Mouse (Mus musculus) lung, adult 2 months (tissue): ENCODE data around the gene Ogfod3.

ENCODE experiments used
- CTCF ChIP-seq: fragments of 200-500 bp; IDR thresholded peaks from 2 replicates; pipeline ENCODE4 v1.5.1; 2011; ENCODE audit warnings: mild to moderate bottlenecking, low read length, control low read depth; ENCODE audit not compliant: insufficient read depth
- POLR2A ChIP-seq: fragments of 200-500 bp; IDR thresholded peaks from 2 replicates; pipeline ENCODE4 v1.6.1; 2011; ENCODE audit warnings: low read depth, mild to moderate bottlenecking, control low read depth, low read length, borderline replicate concordance; ENCODE audit errors: extremely low read depth

DNA sequence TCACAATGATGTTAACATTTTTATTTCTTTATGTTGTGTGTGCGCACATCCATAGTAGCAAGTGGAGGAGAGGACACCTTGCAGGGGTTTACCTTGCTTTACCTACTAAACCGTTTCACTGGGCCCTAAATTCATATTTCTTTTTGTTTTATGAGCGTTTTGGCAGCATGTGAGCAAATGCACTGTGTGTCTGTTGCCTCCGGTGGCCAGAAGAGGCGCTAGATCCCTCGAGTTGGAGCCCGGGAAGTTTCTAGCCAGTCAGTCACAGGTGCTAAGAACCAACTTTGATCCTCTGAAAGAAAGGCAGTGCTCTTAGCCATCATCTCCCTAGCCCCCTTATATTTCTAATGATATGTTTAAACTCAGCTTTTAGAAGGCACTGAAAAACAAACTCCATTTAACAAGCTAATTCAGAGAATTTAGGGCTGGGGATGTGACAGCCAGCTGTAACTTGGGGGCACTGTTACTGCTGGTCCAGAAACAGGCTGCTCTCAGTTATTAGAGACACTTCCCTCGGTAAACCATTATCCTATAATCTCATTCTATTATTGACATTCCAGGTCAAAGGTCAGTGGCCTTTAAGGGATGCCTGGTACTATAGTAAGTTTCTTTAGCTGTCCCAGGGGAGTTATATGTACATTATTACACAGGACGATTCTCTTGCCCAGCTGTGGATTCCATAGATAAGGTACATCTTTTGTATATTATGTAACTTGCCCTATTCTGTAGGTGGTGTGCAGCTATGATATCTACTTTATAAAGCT is 31.1 kb upstream of the Ogfod3 start:
- TF ChIP-seq POLR2A: no peak
- peak; percentile 55 for TF ChIP-seq CTCF
